Mouse (Mus musculus) fibroblast of lung, adult 2 months (primary cell): ENCODE measurements at regions not wholly inside any gene's neighbourhood (a gene's known extent, or its start where the extent isn't known, plus 50 kb on each side); places are given as distances from the start of the nearest gene placed in this dataset.
A peak's percentile ranks its signal among the peaks of the same experiment; 100 is the strongest.

Source experiments
- DNase-seq: peaks from one replicate; pipeline ENCODE4 v3.0.0-alpha.2; 2011; ENCODE audit warnings: low read depth

DNA sequence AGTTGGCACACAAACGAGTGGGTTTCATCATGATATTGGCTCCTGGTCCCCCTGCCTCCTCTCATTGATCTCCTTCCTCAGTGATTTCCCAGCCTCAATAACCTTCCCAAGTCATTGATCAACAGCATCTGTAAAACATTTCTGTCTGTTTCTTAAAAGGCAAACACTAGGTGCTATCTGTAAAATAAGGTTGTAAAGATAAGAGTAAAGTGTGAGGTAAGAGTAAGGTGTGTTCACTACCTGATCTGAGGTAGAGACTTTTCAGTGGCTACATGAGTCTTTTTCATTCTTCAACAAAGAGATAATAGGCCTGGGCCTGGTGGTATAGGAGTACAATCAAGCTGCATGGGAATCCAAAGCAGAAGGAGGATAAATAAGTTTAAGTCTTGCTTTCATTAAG lies 55.7 kb downstream of the Plk2 start:
- no peak for DNase-seq

DNA sequence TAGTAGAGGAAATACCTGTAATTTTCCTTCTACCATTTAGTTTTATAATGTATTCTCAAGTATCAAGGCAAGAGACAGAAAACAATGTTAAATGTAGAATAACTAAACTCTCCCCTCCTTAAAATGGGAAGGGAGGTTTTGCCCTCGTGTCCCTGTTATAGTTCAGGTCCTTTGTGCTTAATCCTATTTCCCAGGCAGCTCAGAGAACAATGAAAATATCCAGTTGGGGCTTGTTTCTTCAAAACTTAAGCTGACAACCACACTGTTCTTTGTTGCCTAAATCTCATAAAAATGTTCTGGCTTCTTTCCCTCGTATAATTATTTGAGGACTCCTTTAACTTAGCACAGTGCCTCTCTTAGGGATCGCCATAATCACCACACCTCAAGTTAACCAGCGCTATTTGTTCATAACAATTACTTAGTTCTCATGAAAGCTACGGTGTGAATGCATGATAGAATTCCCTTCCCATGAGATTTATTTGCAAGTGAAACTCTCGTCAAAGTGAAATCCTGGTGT lies 57.2 kb downstream of the Plk2 start:
- no peak for DNase-seq

DNA sequence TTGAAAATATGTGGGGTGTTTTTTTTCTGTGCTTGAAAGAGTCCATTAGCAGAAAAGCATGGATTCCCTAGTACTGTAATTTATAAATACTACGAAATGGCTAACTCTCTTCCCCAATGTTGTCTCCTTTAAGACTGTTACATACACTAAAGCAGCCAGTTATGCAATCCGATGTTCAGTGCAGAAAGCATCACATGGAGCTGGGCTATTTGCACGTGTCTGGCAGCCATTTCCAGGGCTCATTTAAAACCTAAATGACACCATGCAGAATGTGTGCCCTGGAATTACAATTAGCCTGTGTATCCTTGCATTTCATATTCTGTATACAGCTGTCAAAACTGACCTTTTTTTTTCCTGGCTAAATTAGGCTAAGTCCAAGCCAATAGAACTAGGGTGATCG lies 60.2 kb downstream of the Plk2 start:
- no peak for DNase-seq

DNA sequence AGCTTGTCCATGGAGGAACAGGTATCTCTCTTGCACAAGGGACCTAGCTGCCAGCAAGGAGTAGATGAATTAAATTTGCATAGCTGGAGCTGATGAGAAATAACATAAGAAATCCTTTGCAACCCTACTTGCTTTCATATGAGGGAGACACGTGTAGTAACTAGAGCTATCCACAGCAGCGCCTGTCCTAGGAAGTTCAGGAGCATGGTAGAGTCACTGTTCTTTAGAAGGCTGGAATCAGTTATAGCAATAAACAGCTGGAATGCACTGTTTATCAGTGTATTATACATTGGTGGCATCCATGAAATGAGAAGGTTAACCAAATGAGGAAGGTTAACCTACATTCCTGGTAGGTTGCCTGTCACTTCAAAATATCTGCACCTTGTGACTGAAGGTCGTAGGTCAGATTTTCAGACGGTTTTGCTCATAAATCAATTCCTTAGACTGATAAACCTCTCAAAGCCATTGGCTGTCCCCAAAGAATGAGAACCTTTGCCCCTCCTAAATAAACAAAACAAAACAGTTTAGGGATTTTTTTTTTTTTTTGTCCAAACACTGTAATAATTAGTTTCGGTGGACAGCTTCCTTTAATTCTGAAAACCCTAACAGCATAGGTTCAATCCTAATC lies 60.8 kb downstream of the Plk2 start:
- no peak for DNase-seq

DNA sequence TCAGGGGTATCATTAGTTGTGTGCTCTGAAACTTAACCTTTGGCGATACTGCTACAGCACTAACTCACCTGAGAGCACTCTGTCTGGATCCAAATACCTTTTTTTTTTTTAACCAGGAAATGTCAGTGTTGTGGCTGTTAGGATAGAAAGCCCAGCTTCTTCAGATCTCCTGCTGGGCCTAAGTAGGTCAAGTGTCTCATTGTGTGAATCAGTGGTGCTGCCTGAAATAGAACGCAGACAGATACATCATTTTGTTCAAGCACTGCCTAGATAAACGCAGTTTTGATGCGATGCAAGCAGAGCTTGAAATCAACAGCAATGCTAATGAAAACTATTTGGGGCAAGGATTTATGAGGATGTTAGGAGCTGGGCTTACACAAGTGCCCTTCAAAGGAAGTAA lies 63.9 kb downstream of the Plk2 start:
- DNase-seq = no peak

DNA sequence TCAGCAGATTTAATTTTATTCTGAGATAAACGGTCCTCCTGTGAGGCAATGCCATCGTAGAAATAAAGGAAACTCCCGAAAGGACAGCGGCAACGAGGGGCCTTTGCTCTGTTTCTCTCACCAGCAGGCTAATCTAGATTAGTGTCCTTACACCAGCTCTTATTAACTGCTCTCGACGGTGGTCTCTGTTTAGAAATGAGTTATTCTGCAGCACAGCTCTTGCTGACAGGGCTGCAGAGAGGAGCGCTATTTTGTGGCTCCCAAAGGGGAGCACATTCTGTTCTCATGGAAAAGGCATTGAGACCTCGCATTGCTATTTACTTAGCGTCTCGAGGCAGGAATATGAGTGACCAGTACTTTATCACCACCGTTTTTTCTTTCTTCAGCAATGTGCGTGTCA lies 66.7 kb downstream of the Plk2 start:
- DNase-seq = no peak

DNA sequence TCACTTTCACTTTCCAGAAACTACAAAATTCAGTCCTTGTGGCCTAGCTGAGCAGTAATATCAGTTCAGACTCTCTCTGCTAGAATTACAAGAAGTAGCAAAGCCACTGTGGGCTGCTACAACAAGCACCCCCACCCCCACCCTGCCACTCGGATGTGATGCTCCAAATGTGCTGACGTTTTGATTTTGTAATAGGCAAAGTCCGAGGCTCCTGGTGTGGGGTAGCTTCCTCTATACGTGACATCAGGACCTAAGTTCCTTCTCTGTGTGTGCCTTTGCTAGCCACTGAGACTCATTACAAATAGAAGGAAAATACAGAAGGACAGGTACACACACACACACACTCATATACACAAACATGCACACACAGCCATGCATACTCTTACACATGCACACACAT lies 76.7 kb downstream of the Plk2 start:
- DNase-seq = no peak

DNA sequence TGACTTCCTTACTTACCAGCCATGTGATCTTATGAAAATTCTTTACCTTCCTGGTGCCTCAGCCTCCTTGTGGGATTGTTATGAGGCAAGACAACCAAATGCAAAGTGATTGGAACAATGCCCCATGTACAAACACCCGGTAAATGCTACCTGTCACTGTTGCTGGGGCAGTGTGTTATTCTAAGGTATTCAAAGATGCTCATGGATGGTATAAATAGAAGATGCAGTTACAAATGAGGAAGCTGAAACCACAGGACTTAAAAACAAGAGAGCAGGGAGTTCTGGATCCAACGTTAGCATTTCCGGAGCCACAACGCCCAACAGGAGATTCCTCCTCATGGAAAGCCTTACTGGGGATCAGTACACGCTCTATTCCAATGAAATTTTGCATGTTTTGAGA lies 82.9 kb downstream of the Plk2 start:
- DNase-seq = no peak

DNA sequence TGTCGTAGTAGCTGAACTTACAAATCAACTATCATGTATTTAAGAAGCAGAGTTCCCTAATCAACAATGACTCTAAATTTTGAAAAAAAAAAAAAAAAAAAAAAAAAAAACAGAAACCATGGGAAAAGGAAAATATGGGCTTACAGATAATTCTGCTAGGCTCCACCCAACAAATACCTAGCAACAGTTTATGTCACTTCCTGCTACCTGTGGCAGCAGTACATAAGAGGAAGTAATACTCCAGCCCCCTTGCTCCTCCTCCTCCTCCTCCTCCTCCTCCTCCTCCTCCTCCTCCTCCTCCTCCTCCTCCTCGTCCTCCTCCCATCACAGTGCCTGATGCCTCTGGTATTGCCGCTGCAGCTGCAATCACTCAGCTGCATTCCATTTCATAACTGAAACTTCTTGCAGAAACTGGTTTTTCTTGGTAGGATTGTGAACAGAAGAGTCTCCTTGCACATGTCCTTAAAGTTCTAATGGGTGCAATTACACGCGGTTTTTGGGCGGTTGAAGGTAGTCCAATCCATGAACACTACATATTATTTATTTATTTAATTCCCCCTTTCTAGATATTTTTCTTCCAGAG lies 89.6 kb downstream of the Plk2 start:
- no peak for DNase-seq

DNA sequence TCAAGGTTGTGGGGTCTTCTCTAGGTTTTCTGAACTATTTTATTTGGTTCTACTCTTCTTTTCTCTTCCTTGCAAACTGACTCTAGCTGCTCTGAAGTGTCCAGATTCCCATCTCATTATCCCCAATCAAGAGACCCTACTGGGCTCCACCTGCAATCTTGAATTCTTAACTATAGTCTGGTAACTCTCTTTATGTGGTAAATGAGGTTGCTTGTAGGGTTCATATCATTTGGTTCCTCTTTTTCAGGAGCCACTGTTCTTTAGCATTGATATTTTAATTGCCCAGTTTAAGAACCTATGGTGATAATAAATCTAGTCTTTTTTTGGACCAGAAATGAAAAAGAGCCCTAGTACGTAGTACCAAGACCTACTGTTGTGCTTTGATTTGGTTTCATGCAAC lies 90.7 kb downstream of the Plk2 start:
- DNase-seq = no peak

DNA sequence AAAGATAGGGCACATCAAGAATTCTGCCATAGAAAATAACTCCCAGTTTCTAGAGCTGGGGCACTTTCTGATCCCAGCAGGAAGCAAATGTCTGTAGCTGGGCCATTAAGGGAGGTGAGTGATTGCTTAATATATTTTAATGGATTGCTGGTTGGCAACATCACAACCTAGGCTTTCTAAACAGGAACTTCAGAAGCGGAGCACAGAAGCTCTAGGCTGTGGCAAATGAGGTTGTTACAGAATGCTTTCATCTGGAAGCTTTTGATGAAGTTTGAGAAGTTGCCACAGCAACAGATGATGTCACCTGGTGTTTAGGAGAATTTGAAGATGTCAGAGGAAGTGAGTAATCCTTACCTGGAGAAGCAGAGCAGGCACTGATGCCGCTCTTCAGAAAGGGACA lies 95.3 kb downstream of the Plk2 start:
- DNase-seq = no peak

DNA sequence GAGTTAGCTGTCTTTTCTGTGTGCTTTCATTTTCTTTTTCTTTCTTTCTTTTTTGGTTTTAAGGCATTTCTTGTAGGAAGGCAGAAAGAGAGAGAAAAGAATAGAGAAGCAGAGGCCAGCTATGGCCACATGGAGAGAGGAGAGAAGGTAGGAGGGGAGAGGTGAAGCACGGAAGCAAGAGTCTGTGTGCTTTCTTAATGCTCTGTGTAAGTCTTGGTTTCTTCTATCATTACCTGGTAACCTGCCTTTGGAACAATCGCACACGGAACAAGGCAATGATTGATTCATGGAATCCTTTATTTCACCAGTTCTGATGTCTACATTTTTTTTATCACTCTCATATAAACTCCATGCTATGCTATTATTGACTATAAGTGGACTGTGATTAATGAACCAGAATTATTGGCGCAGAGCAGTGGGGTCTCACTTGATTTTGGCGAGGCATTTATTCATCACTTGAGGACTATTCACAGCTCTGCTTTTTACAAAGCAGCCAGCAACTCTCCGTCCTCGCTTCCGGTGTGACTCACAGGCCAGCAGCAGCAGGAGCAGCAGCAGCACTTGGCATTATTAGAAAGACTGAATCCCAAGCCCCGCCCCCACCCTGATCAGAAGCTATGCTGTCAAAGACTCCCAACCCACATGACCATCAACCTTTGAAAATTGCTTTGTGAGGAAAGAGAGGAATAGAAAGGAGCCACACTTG lies 97.6 kb downstream of the Plk2 start:
- DNase-seq = peak; percentile 50

DNA sequence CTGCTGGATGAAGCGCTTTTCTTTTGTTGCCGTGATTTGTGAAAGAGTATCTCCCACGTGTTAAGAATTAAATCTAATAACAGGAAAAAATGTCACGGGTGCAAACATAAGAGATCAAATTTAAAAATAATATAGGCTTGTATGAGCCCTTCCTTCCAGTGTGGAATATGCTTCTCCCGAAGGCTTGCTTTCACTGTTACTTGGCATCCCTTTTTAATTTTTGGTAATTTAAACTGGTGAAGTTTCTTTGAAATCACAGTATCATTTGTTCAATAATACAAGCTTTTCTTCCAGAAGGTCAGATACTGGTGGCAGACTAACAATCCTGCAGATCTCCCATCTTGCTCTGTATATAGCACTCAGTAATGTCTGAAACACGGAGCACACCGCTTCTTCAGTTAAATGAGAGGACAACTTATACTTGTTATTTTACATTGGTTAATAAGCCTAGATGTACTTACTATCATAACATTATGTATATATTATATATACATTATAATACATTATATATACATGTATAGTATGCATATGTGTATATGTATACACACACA lies 98.2 kb downstream of the Plk2 start:
- DNase-seq = no peak

DNA sequence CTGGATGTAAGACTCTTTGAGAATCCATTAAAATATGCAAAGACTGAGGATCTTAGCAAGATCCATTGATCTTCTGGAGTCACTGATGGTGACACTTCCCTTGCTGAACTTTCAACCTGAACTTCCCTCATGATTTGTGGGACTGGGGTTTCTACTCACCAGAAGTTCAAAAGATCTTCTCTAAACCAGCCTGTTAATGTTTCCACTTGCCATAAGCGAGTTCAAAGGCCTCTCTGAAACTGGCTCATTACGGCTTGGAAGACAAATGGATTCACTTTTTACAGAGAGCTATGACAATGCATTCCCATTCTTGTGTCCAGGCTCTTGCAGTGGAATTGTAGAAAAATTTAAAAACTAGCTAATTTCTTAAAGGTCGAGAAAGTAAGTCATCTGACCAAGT lies 102.6 kb downstream of the Plk2 start:
- no peak for DNase-seq

DNA sequence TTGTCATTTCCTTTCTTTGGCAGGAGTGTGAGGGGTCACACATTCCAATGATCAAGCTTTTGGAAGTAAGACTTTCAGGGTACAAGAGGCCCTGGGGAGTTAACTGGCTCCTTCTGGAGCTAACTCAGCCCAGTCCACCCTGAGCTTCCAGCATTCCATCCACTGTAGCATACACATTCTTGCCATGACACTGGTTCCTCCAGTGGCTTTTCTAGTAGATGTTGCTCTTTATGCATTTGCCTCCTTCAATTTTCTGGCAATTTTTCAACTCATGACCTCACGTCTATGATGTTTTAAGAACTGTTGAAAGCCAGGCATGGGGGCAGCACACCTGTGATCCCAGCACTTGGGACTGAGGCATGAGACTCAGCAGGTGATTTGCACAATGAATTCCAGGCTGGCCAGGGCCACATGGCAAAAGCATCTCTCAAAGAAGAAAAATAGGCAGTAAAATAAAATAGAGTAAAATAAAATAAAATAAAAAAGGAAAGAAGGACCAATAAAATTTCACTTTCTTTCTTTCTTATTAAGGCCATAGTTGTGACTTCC lies 113.0 kb downstream of the Plk2 start:
- DNase-seq = no peak

DNA sequence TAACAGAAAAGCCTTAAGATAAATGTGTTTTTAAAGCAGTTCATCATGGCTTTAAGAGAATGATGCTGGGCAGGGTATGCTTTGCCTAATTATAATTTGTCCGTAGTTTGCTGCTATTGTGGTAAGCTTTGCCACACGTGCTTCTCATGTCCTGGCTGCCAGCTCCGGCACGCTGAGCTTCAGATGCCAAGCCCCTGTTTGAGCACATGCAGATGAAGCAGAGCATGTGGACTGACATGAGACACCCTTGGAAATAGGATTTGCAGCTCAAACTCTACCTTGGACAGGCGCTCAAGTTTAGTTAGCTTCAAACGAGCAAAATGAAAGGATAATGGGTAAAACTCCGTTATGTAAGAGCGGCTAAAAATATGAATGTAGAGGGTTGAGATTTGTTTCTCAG lies 123.1 kb downstream of the Plk2 start:
- no peak for DNase-seq

DNA sequence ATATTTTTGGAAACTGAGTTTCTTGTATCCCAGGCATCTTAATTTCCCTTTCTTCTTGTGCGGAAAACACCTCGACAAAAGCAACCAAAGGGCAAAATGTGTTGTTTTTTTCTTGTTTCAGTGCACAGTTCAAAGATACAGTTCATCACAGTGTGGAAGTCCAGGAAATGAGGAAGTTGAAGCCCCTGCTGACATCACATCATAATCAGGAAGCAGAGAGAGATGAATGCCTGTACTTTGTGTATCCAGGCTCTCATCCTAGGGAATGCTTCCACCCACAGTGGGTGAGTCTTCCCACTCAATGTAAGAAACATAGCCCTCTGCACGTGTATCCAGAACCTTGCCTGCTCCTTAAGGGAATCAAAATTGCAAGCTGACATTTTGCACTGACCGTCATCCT lies 128.1 kb downstream of the Plk2 start:
- no peak for DNase-seq

DNA sequence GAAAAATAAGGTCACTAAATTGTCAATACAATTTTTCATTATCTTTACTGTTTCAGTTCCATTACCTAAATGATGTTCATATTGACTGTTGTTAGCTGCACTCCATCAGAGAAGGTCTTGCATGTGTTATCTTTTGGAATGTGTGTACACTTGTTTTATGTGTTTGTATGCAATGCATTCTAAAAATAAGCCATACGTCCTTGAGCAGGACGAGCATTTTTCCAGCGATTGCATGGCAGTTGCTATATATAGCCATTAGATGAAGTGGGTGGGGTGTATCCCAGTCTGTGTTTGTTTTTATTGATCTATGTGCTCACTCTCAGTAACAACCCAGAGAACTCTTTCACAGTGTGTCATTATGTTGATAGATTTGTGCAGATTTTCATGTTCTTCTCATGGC lies 132.8 kb downstream of the Plk2 start:
- DNase-seq = no peak

DNA sequence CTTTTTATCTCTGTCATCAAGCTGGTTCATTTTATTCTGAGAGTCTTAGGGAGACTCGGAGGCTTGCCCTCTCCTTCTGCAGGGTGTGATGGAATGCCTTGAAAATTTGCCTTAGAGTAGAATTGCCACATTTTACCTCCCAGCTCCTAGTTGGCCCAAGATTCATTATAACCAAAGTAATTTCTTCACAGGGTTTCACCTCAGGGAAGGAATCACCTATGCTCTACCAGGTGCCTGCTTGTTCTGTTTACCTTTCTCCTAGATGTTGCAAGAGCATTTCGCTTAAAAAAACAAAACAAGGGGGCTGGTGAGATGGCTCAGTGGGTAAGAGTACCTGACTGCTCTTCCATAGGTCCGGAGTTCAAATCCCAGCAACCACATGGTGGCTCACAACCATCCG lies 134.8 kb downstream of the Plk2 start:
- no peak for DNase-seq

DNA sequence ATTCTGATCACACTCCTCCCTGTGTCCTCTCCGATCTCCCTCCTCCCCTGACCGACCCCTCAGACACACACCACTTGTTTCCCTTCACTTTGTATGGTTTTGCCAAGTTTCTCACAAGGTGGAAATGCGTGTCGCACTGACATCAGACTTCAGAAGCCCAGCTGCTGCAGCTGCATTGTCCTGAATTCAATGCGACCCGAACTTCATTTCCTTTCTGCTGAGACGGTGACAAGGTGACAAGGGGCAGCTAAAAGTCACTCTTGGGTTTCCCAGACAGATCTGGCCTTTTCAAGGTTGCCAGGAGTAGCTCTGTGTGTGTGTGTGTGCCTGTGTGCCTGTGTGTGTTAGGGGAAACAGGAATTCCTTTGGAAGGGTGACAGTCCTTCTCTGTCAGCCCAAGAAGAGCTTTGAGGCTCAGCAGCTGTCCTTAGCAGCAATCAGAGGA lies 139.5 kb downstream of the Plk2 start:
- no peak for DNase-seq

DNA sequence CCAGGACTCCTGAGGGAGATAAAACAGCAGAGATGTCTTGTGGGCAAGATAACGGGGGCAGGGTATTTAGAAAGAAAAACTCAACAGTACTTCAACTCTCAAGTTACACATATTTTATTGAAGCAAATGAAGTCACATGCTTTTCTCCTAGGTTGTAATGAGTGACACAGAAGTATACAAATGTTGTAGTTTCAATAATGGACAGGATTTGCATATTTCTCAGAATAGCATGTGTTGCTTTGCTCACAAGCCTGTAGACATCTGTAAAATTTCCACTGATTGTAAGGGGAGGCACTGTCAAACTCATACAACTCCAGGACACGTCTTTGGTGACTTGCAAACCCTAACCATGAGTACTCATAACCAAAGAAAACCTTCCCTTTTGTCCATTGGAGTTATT lies 140.9 kb downstream of the Plk2 start:
- DNase-seq = no peak

DNA sequence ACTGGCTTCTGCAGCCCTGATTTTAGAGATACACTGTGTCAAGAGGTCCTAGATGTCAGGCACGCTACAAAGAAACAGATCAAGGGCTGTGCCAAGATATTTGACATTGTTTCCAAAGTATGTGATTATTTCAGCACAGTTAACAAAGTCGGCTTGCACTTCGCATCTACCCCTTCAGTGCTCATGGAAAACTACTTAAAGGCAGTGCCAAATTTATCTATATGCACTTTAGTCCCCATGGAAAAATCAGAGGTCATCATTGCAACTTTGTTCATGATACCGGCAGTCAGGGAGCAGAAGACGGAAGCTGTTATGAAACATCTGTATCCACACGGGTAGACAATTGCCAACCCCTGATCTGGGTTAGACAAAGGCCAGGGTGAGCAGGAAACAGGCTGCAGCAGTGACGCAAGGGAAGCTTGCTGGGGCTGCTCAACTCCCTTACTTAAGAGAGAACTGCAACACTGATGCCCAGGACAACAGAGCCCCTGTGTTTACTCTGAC lies 143.2 kb downstream of the Plk2 start:
- DNase-seq = no peak
